Mouse (Mus musculus): Measurements from ENCODE around the gene Slc22a17. TPM values are rescaled to one million over a fixed set of nuclear protein-coding genes. Genes with fewer than 3 reads are reported as not detected.

Gene Slc22a17
- polyA plus RNA-seq, 1 experiment: 0.27 TPM

- Histone ChIP-seq H3K27me3 (ENCODE audit: control insufficient read depth, insufficient read depth, insufficient read length) (no peaks in the 10 kb centered on the region), H3K79me2 (ENCODE audit: control insufficient read depth, insufficient read depth) (peaks cover 19% of the 10 kb centered on the region), H3K36me3 (ENCODE audit: control insufficient read depth, insufficient read depth) (peaks cover 39% of the 10 kb centered on the region), H3K79me3 (ENCODE audit: low read depth) (peaks cover 14% of the 10 kb centered on the region), H3ac (ENCODE audit: control insufficient read depth, insufficient read length, low read depth) (no peak overlapping the region), H3K4me3 (ENCODE audit: insufficient read depth, poor library complexity, severe bottlenecking) (no peak overlapping the region)
- TF ChIP-seq MYOG (IDR thresholded peaks at IDR 0.05; ENCODE audit: control insufficient read depth, extremely low read depth, insufficient read length): no peak
- peak; percentile 78 for TF ChIP-seq CEBPB (IDR thresholded peaks at IDR 0.05; ENCODE audit: low read depth)
Observed at GRCm38 (mm10) chr14:54900383-54900782, 12.5 kb downstream of the Slc22a17 start.

GRCm38 (mm10) chr14:54897445-54897844, 15.5 kb downstream of the Slc22a17 start:
- no peaks in the 10 kb centered on the region for H3K27me3 ChIP-seq (ENCODE audit: control insufficient read depth, insufficient read depth, insufficient read length)
- peaks cover 40% of the 10 kb centered on the region for H3K36me3 ChIP-seq (ENCODE audit: control insufficient read depth, insufficient read depth)
- peaks cover 33% of the 10 kb centered on the region for H3K79me2 ChIP-seq (ENCODE audit: control insufficient read depth, insufficient read depth)
- TF ChIP-seq MYOG (IDR thresholded peaks at IDR 0.05; ENCODE audit: control insufficient read depth, extremely low read depth, insufficient read length) (no peak), MYOD1 (IDR thresholded peaks at IDR 0.05; ENCODE audit: control insufficient read depth, insufficient read length, low read depth) (no peak)
- H3K79me3 ChIP-seq (ENCODE audit: low read depth): peaks cover 25% of the 10 kb centered on the region
- H3ac ChIP-seq (ENCODE audit: control insufficient read depth, insufficient read length, low read depth): no peak overlapping the region
- H3K4me3 ChIP-seq (ENCODE audit: insufficient read depth, poor library complexity, severe bottlenecking): no peak overlapping the region

GRCm38 (mm10) chr14:54894296-54895151, 18.4 kb downstream of the Slc22a17 start:
- Histone ChIP-seq H3ac (ENCODE audit: control insufficient read depth, insufficient read length, low read depth) (peak overlapping the region; percentile 83), H3K36me3 (ENCODE audit: control insufficient read depth, insufficient read depth) (peaks cover 34% of the 10 kb centered on the region), H3K27me3 (ENCODE audit: control insufficient read depth, insufficient read depth, insufficient read length) (no peaks in the 10 kb centered on the region), H3K79me3 (ENCODE audit: low read depth) (peaks cover 25% of the 10 kb centered on the region), H3K4me3 (ENCODE audit: insufficient read depth, poor library complexity, severe bottlenecking) (peak overlapping the region; percentile 79), H3K79me2 (ENCODE audit: control insufficient read depth, insufficient read depth) (peaks cover 33% of the 10 kb centered on the region)
- TF ChIP-seq MYOD1 (IDR thresholded peaks at IDR 0.05; ENCODE audit: control insufficient read depth, insufficient read length, low read depth) (no peak), CEBPB (IDR thresholded peaks at IDR 0.05; ENCODE audit: low read depth) (no peak), MAX (IDR thresholded peaks at IDR 0.05) (no peak), CTCF (IDR thresholded peaks at IDR 0.05; ENCODE audit: control insufficient read depth, insufficient read depth, insufficient read length) (no peak), MYOG (IDR thresholded peaks at IDR 0.05; ENCODE audit: control insufficient read depth, extremely low read depth, insufficient read length) (no peak)

- Histone ChIP-seq H3K27me3 (ENCODE audit: control insufficient read depth, insufficient read depth, insufficient read length) (no peaks in the 10 kb centered on the region), H3K36me3 (ENCODE audit: control insufficient read depth, insufficient read depth) (peaks cover 29% of the 10 kb centered on the region), H3K79me3 (ENCODE audit: low read depth) (peaks cover 25% of the 10 kb centered on the region), H3K4me3 (ENCODE audit: insufficient read depth, poor library complexity, severe bottlenecking) (peak overlapping the region; percentile 79), H3K79me2 (ENCODE audit: control insufficient read depth, insufficient read depth) (peaks cover 33% of the 10 kb centered on the region), H3ac (ENCODE audit: control insufficient read depth, insufficient read length, low read depth) (no peak overlapping the region)
- TF ChIP-seq MAX (IDR thresholded peaks at IDR 0.05): peak; percentile 10
- TF ChIP-seq FOSL1 (IDR thresholded peaks at IDR 0.05; ENCODE audit: insufficient read depth, low read length, poor library complexity, severe bottlenecking): no peak
Observed at GRCm38 (mm10) chr14:54893651-54894181, 19.2 kb downstream of the Slc22a17 start.

DNA sequence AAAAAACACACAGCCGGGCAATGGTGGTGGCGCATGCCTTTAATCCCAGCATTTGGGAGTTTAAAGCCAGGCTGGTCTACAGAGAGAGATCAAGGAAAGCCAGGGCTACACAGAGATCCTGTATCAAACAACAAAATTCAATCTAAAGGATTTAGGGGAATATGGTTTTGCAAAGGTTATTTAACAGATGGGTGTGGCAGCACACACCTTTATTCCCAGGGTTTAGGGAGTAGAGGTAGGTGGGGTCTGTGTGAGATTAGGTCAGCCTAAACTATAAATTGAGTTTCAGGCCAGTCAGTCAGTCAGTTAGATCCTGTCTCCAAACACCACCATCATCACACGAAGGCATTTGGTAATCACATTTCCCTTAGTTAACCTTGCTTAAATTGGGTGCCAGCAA, 20.7 kb downstream of the Slc22a17 start, which contains the start of gene Pabpn1:
TSS of gene Pabpn1 (plus strand) at position 301 of the 400 bp plus-strand sequence.
- Histone ChIP-seq H3ac (ENCODE audit: control insufficient read depth, insufficient read length, low read depth) (no peak within 1 kb of the TSS), H3K4me3 (ENCODE audit: insufficient read depth, poor library complexity, severe bottlenecking) (peak within 1 kb of the TSS; percentile 12), H3K27me3 (ENCODE audit: control insufficient read depth, insufficient read depth, insufficient read length) (no peaks in the 10 kb centered on the region), H3K79me3 (ENCODE audit: low read depth) (peaks cover 25% of the 10 kb centered on the region), H3K79me2 (ENCODE audit: control insufficient read depth, insufficient read depth) (peaks cover 31% of the 10 kb centered on the region), H3K36me3 (ENCODE audit: control insufficient read depth, insufficient read depth) (peaks cover 19% of the 10 kb centered on the region)
- TF ChIP-seq USF1 (IDR thresholded peaks at IDR 0.05; ENCODE audit: low read depth) (no peak), FOSL1 (IDR thresholded peaks at IDR 0.05; ENCODE audit: insufficient read depth, low read length, poor library complexity, severe bottlenecking) (no peak), CTCF (IDR thresholded peaks at IDR 0.05; ENCODE audit: control insufficient read depth, insufficient read depth, insufficient read length) (no peak), MYOD1 (IDR thresholded peaks at IDR 0.05; ENCODE audit: control insufficient read depth, insufficient read length, low read depth) (no peak), MAX (IDR thresholded peaks at IDR 0.05) (no peak), CEBPB (IDR thresholded peaks at IDR 0.05; ENCODE audit: low read depth) (no peak), MYOG (IDR thresholded peaks at IDR 0.05; ENCODE audit: control insufficient read depth, extremely low read depth, insufficient read length) (no peak)

GRCm38 (mm10) chr14:54885309-54885708, 27.6 kb downstream of the Slc22a17 start:
- Histone ChIP-seq H3K27me3 (ENCODE audit: control insufficient read depth, insufficient read depth, insufficient read length) (no peaks in the 10 kb centered on the region), H3K79me2 (ENCODE audit: control insufficient read depth, insufficient read depth) (peaks cover 36% of the 10 kb centered on the region), H3K4me3 (ENCODE audit: insufficient read depth, poor library complexity, severe bottlenecking) (no peak overlapping the region), H3K79me3 (ENCODE audit: low read depth) (peaks cover 16% of the 10 kb centered on the region), H3ac (ENCODE audit: control insufficient read depth, insufficient read length, low read depth) (no peak overlapping the region), H3K36me3 (ENCODE audit: control insufficient read depth, insufficient read depth) (peaks cover 13% of the 10 kb centered on the region)
- TF ChIP-seq FOSL1 (IDR thresholded peaks at IDR 0.05; ENCODE audit: insufficient read depth, low read length, poor library complexity, severe bottlenecking): no peak
- no peak for TF ChIP-seq MYOG (IDR thresholded peaks at IDR 0.05; ENCODE audit: control insufficient read depth, extremely low read depth, insufficient read length)
- TF ChIP-seq USF1 (IDR thresholded peaks at IDR 0.05; ENCODE audit: low read depth): no peak
- no peak for TF ChIP-seq MAX (IDR thresholded peaks at IDR 0.05)
- no peak for TF ChIP-seq CEBPB (IDR thresholded peaks at IDR 0.05; ENCODE audit: low read depth)
- TF ChIP-seq MYOD1 (IDR thresholded peaks at IDR 0.05; ENCODE audit: control insufficient read depth, insufficient read length, low read depth): no peak
- no peak for TF ChIP-seq CTCF (IDR thresholded peaks at IDR 0.05; ENCODE audit: control insufficient read depth, insufficient read depth, insufficient read length)
